Mouse (Mus musculus): ENCODE data around the gene Pitpnm2. TPM values are rescaled to one million over a fixed set of nuclear protein-coding genes. Genes with fewer than 3 reads are reported as not detected.

Gene Pitpnm2
- polyA plus RNA-seq, 1 experiment from 2014 or later: 3.4 TPM

- Histone ChIP-seq H3K27me3 (ENCODE audit: control insufficient read depth, insufficient read depth, low read length) (no peaks in the 10 kb centered on the region), H3K4me3 (ENCODE audit: low read depth, low read length) (no peak overlapping the region), H3K9ac (replicated peaks; ENCODE audit: low read length) (no peak overlapping the region), H3K4me2 (ENCODE audit: low read depth, low read length) (no peak overlapping the region), H3K4me1 (ENCODE audit: control insufficient read depth, insufficient read depth, low read length) (no peaks in the 10 kb centered on the region), H3K27ac (replicated peaks; ENCODE audit: low read depth, low read length) (no peak overlapping the region), H3K36me3 (replicated peaks; ENCODE audit: control insufficient read depth, insufficient read depth, low read depth, low read length) (no peaks in the 10 kb centered on the region), H3K9me3 (replicated peaks; ENCODE audit: control insufficient read depth, low read length) (no peaks in the 10 kb centered on the region)
- ATAC-seq (replicated peaks; ENCODE audit: insufficient number of reproducible peaks, low FRiP score, low TSS enrichment, low read depth): no peak
- 76% methylated on average over 8 of the region's 8 CpGs for WGBS
- DNase-seq (ENCODE audit: low spot score): no peak
Observed at GRCm38 (mm10) chr5:124233144-124233465, 16.5 kb downstream of the Pitpnm2 start.

- ATAC-seq (replicated peaks; ENCODE audit: insufficient number of reproducible peaks, low FRiP score, low TSS enrichment, low read depth): no peak
- DNase-seq (ENCODE audit: low spot score): no peak
- H3K4me3 ChIP-seq (ENCODE audit: low read depth, low read length): no peak overlapping the region
- 63% methylated on average over 18 of the region's 18 CpGs for WGBS
- no peaks in the 10 kb centered on the region for H3K36me3 ChIP-seq (replicated peaks; ENCODE audit: control insufficient read depth, insufficient read depth, low read depth, low read length)
- no peaks in the 10 kb centered on the region for H3K27me3 ChIP-seq (ENCODE audit: control insufficient read depth, insufficient read depth, low read length)
- H3K9me3 ChIP-seq (replicated peaks; ENCODE audit: control insufficient read depth, low read length): no peaks in the 10 kb centered on the region
- H3K27ac ChIP-seq (replicated peaks; ENCODE audit: low read depth, low read length): no peak overlapping the region
- H3K9ac ChIP-seq (replicated peaks; ENCODE audit: low read length): no peak overlapping the region
- no peak overlapping the region for H3K4me2 ChIP-seq (ENCODE audit: low read depth, low read length)
- H3K4me1 ChIP-seq (ENCODE audit: control insufficient read depth, insufficient read depth, low read length): no peaks in the 10 kb centered on the region
Observed at GRCm38 (mm10) chr5:124232360-124233143, 17.0 kb downstream of the Pitpnm2 start.

- Histone ChIP-seq H3K27ac (replicated peaks; ENCODE audit: low read depth, low read length) (no peak overlapping the region), H3K36me3 (replicated peaks; ENCODE audit: control insufficient read depth, insufficient read depth, low read depth, low read length) (no peaks in the 10 kb centered on the region), H3K4me1 (ENCODE audit: control insufficient read depth, insufficient read depth, low read length) (peaks cover 2% of the 10 kb centered on the region; the same call in 1 of the 2 replicates), H3K4me3 (ENCODE audit: low read depth, low read length) (no peak overlapping the region), H3K9me3 (replicated peaks; ENCODE audit: control insufficient read depth, low read length) (no peaks in the 10 kb centered on the region), H3K9ac (replicated peaks; ENCODE audit: low read length) (no peak overlapping the region), H3K4me2 (ENCODE audit: low read depth, low read length) (no peak overlapping the region), H3K27me3 (ENCODE audit: control insufficient read depth, insufficient read depth, low read length) (no peaks in the 10 kb centered on the region)
- 76% methylated on average over 9 of the region's 9 CpGs for WGBS
- DNase-seq (ENCODE audit: low spot score): no peak
- ATAC-seq (replicated peaks; ENCODE audit: insufficient number of reproducible peaks, low FRiP score, low TSS enrichment, low read depth): no peak
Observed at GRCm38 (mm10) chr5:124230461-124230860, 19.1 kb downstream of the Pitpnm2 start.

GRCm38 (mm10) chr5:124227193-124227592 is 22.4 kb downstream of the Pitpnm2 start:
- Histone ChIP-seq H3K4me2 (ENCODE audit: low read depth, low read length) (no peak overlapping the region; the same call in 1 of the 2 replicates), H3K9me3 (replicated peaks; ENCODE audit: control insufficient read depth, low read length) (no peaks in the 10 kb centered on the region), H3K4me3 (ENCODE audit: low read depth, low read length) (no peak overlapping the region), H3K27ac (replicated peaks; ENCODE audit: low read depth, low read length) (no peak overlapping the region), H3K36me3 (replicated peaks; ENCODE audit: control insufficient read depth, insufficient read depth, low read depth, low read length) (no peaks in the 10 kb centered on the region), H3K4me1 (ENCODE audit: control insufficient read depth, insufficient read depth, low read length) (peaks cover 2% of the 10 kb centered on the region; the same call in 1 of the 2 replicates), H3K27me3 (ENCODE audit: control insufficient read depth, insufficient read depth, low read length) (no peaks in the 10 kb centered on the region), H3K9ac (replicated peaks; ENCODE audit: low read length) (0 out of 2 replicates have a peak overlapping the region, but pooled peaks have one; percentile 5)
- DNase-seq (ENCODE audit: low spot score) (peak; percentile 30), ATAC-seq (replicated peaks; ENCODE audit: insufficient number of reproducible peaks, low FRiP score, low TSS enrichment, low read depth) (no peak)
- 38% methylated on average over 6 of the region's 6 CpGs for WGBS

GRCm38 (mm10) chr5:124226494-124226893 is 23.1 kb downstream of the Pitpnm2 start:
- no peak overlapping the region for H3K27ac ChIP-seq (replicated peaks; ENCODE audit: low read depth, low read length)
- H3K4me1 ChIP-seq (ENCODE audit: control insufficient read depth, insufficient read depth, low read length): peaks cover 2% of the 10 kb centered on the region; the same call in 1 of the 2 replicates
- H3K4me3 ChIP-seq (ENCODE audit: low read depth, low read length): no peak overlapping the region
- H3K27me3 ChIP-seq (ENCODE audit: control insufficient read depth, insufficient read depth, low read length): no peaks in the 10 kb centered on the region
- no peak for DNase-seq (ENCODE audit: low spot score)
- 84% methylated on average over 4 of the region's 4 CpGs for WGBS
- H3K9me3 ChIP-seq (replicated peaks; ENCODE audit: control insufficient read depth, low read length): no peaks in the 10 kb centered on the region
- no peak overlapping the region for H3K9ac ChIP-seq (replicated peaks; ENCODE audit: low read length)
- no peak for ATAC-seq (replicated peaks; ENCODE audit: insufficient number of reproducible peaks, low FRiP score, low TSS enrichment, low read depth)
- H3K4me2 ChIP-seq (ENCODE audit: low read depth, low read length): no peak overlapping the region
- no peaks in the 10 kb centered on the region for H3K36me3 ChIP-seq (replicated peaks; ENCODE audit: control insufficient read depth, insufficient read depth, low read depth, low read length)

- no peak overlapping the region for H3K4me2 ChIP-seq (ENCODE audit: low read depth, low read length)
- no peak overlapping the region for H3K9ac ChIP-seq (replicated peaks; ENCODE audit: low read length)
- no peaks in the 10 kb centered on the region for H3K9me3 ChIP-seq (replicated peaks; ENCODE audit: control insufficient read depth, low read length)
- H3K4me3 ChIP-seq (ENCODE audit: low read depth, low read length): no peak overlapping the region
- H3K27me3 ChIP-seq (ENCODE audit: control insufficient read depth, insufficient read depth, low read length): no peaks in the 10 kb centered on the region
- WGBS: 85% methylated on average over 7 of the region's 7 CpGs
- DNase-seq (ENCODE audit: low spot score) (no peak), ATAC-seq (replicated peaks; ENCODE audit: insufficient number of reproducible peaks, low FRiP score, low TSS enrichment, low read depth) (no peak)
- H3K4me1 ChIP-seq (ENCODE audit: control insufficient read depth, insufficient read depth, low read length): peaks cover 2% of the 10 kb centered on the region; the same call in 1 of the 2 replicates
- H3K27ac ChIP-seq (replicated peaks; ENCODE audit: low read depth, low read length): no peak overlapping the region
- H3K36me3 ChIP-seq (replicated peaks; ENCODE audit: control insufficient read depth, insufficient read depth, low read depth, low read length): no peaks in the 10 kb centered on the region
Observed at GRCm38 (mm10) chr5:124225891-124226290, 23.7 kb downstream of the Pitpnm2 start.

GRCm38 (mm10) chr5:124224321-124225092 is 25.1 kb downstream of the Pitpnm2 start:
- WGBS: 63% methylated on average over 16 of the region's 16 CpGs
- Histone ChIP-seq H3K9me3 (replicated peaks; ENCODE audit: control insufficient read depth, low read length) (no peaks in the 10 kb centered on the region), H3K27ac (replicated peaks; ENCODE audit: low read depth, low read length) (no peak overlapping the region), H3K36me3 (replicated peaks; ENCODE audit: control insufficient read depth, insufficient read depth, low read depth, low read length) (no peaks in the 10 kb centered on the region), H3K4me2 (ENCODE audit: low read depth, low read length) (no peak overlapping the region), H3K4me3 (ENCODE audit: low read depth, low read length) (no peak overlapping the region), H3K4me1 (ENCODE audit: control insufficient read depth, insufficient read depth, low read length) (peaks cover 2% of the 10 kb centered on the region; the same call in 1 of the 2 replicates), H3K27me3 (ENCODE audit: control insufficient read depth, insufficient read depth, low read length) (no peaks in the 10 kb centered on the region), H3K9ac (replicated peaks; ENCODE audit: low read length) (no peak overlapping the region)
- no peak for DNase-seq (ENCODE audit: low spot score)
- no peak for ATAC-seq (replicated peaks; ENCODE audit: insufficient number of reproducible peaks, low FRiP score, low TSS enrichment, low read depth)

GRCm38 (mm10) chr5:124223574-124223973 is 26.0 kb downstream of the Pitpnm2 start:
- ATAC-seq (replicated peaks; ENCODE audit: insufficient number of reproducible peaks, low FRiP score, low TSS enrichment, low read depth) (no peak), DNase-seq (ENCODE audit: low spot score) (no peak)
- H3K27me3 ChIP-seq (ENCODE audit: control insufficient read depth, insufficient read depth, low read length): no peaks in the 10 kb centered on the region
- no peak overlapping the region for H3K27ac ChIP-seq (replicated peaks; ENCODE audit: low read depth, low read length)
- whole genome bisulfite sequencing: 89% methylated on average over 8 of the region's 8 CpGs
- H3K4me2 ChIP-seq (ENCODE audit: low read depth, low read length): no peak overlapping the region
- H3K36me3 ChIP-seq (replicated peaks; ENCODE audit: control insufficient read depth, insufficient read depth, low read depth, low read length): no peaks in the 10 kb centered on the region
- no peak overlapping the region for H3K4me3 ChIP-seq (ENCODE audit: low read depth, low read length)
- H3K9ac ChIP-seq (replicated peaks; ENCODE audit: low read length): no peak overlapping the region
- H3K9me3 ChIP-seq (replicated peaks; ENCODE audit: control insufficient read depth, low read length): no peaks in the 10 kb centered on the region
- peaks cover 2% of the 10 kb centered on the region; the same call in 1 of the 2 replicates for H3K4me1 ChIP-seq (ENCODE audit: control insufficient read depth, insufficient read depth, low read length)
